Mouse (Mus musculus) stomach, postnatal 0 days (tissue): Measurements from ENCODE around the gene Ddi2. TPM values are rescaled to one million over a fixed set of nuclear protein-coding genes. Genes with fewer than 3 reads are reported as not detected.

Experiments
- ATAC-seq: fragments of 200-750 bp; cut with Nextera tagmentation; 2 replicates; pipeline ENCODE4 v1.8.0; 2017; ENCODE audit not compliant: low FRiP score, low TSS enrichment
- DNase-seq: peaks from one replicate; pipeline ENCODE4 v3.0.0-alpha.2; 2016; ENCODE audit warnings: low spot score
- H3K27ac ChIP-seq: fragments of 300-500 bp; sonication (generic); replicated peaks from 2 replicates; pipeline ENCODE4 v1.5.1; 2014; ENCODE audit warnings: mild to moderate bottlenecking, control low read depth
- H3K27me3 ChIP-seq: fragments of 300-500 bp; sonication (generic); 2 replicates; pipeline ENCODE4 v1.6.1; 2014; ENCODE audit warnings: low read length; ENCODE audit not compliant: control insufficient read depth, insufficient read depth
- H3K36me3 ChIP-seq: fragments of 300-500 bp; sonication (generic); 2 replicates; pipeline ENCODE4 v1.6.1; 2014; ENCODE audit warnings: low read length, mixed read lengths; ENCODE audit not compliant: control insufficient read depth, insufficient read depth
- H3K4me1 ChIP-seq: fragments of 300-500 bp; sonication (generic); replicated peaks from 2 replicates; pipeline ENCODE4 v1.6.1; 2014; ENCODE audit warnings: antibody characterized with exemption; ENCODE audit not compliant: control insufficient read depth, insufficient read depth
- H3K4me2 ChIP-seq: fragments of 300-500 bp; sonication (generic); replicated peaks from 2 replicates; pipeline ENCODE4 v1.6.1; 2014; ENCODE audit warnings: low read depth, mild to moderate bottlenecking, control low read depth, moderate library complexity
- H3K4me3 ChIP-seq: fragments of 300-500 bp; sonication (generic); 2 replicates; pipeline ENCODE4 v1.5.1; 2014; ENCODE audit warnings: low read depth, low read length, control low read depth
- H3K9ac ChIP-seq: fragments of 300-500 bp; sonication (generic); 2 replicates; pipeline ENCODE4 v1.6.1; 2014; ENCODE audit warnings: mild to moderate bottlenecking, low read length, control low read depth, mixed read lengths
- H3K9me3 ChIP-seq: fragments of 300-500 bp; sonication (generic); 2 replicates; pipeline ENCODE4 v1.6.1; 2016; ENCODE audit warnings: low read length; ENCODE audit not compliant: control insufficient read depth
- CTCF ChIP-seq: IDR thresholded peaks from 2 replicates; pipeline ENCODE4 v1.5.1; 2016; ENCODE audit warnings: antibody characterized with exemption, low read depth, mild to moderate bottlenecking, moderate library complexity
- EP300 ChIP-seq: optimal IDR thresholded peaks from 2 replicates; pipeline ENCODE3; 2016; ENCODE audit warnings: antibody characterized with exemption
- WGBS: fragments of 180-500 bp; shearing (Covaris S2); extraction: QIAGEN DNeasy Blood & Tissue Kit; methylation state at CpG from one replicate; pipeline ENCODE4 v1.1.7; 2014; 5-methylcytosine and 5-hydroxymethylcytosine counted together
- polyA plus RNA-seq: library from polyadenylated mRNA; unstranded; fragments of >200 nt; fragmentation: Nextera tagmentation; extraction: Ambion mirVana; gene quantifications from 2 replicates; pipeline ENCODE4 v1.2.1, GENCODE M21; 2015

Ddi2 gene
- polyA plus RNA-seq, 1 experiment from 2014 or later = 14.4 TPM

DNA sequence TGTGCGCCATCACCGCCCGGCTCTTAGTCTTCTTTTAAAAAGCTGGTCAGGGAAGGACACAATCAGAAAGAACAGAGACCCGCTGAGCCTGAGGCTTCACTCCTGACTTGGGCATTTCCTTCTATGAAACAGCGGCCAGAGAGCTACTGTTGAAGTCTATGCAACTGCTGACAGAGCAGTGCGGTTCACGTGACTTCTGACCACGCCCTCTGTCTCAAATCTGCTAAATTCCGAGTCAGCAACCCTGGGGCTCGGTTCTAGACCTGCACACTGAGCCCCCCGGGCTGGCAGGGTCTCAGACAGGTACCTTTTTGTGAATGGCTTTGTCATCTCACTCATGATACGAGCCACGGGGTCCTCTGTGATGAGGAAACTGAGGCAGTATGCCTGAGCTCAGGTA lies 50.9 kb downstream of the Ddi2 start:
- no peaks in the 10 kb centered on the region; the same call in 1 of the 2 replicates for H3K36me3 ChIP-seq
- H3K4me3 ChIP-seq = no peak overlapping the region
- no peak overlapping the region for H3K4me2 ChIP-seq
- TF ChIP-seq EP300 (no peak), CTCF (no peak)
- H3K9ac ChIP-seq = no peak overlapping the region
- no peak for DNase-seq
- no peaks in the 10 kb centered on the region for H3K27me3 ChIP-seq
- no peaks in the 10 kb centered on the region for H3K9me3 ChIP-seq
- WGBS = 73% methylated on average over 13 of the region's 13 CpGs
- 0 out of 2 replicates have a peak, but pooled peaks have one; percentile 36 for ATAC-seq
- no peak overlapping the region for H3K27ac ChIP-seq
- no peaks in the 10 kb centered on the region for H3K4me1 ChIP-seq

DNA sequence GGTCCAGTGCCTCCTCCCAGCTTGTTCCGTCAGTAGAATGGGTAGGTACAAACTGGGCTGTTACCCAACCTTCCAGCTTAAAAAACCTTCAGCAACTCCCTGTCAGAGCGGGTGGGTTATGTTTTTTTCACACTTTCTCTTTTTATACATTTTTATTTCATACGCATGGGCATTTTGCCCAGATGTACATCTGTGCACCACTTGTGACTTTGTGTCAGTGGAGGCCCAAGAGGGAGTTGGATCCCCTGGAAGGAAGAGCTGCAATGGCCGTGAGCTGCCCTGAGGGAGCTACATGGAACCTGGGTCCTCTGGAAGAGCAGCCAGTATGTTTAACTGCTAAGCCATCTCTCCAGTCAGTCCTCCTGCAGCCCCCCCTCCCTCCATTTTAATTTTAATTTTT lies 51.8 kb downstream of the Ddi2 start:
- H3K4me1 ChIP-seq = no peaks in the 10 kb centered on the region
- H3K9ac ChIP-seq = no peak overlapping the region
- no peak overlapping the region for H3K27ac ChIP-seq
- H3K4me3 ChIP-seq = no peak overlapping the region
- no peaks in the 10 kb centered on the region for H3K27me3 ChIP-seq
- H3K4me2 ChIP-seq = no peak overlapping the region
- WGBS = 55% methylated on average over 4 of the region's 4 CpGs
- H3K36me3 ChIP-seq = no peaks in the 10 kb centered on the region
- no peaks in the 10 kb centered on the region for H3K9me3 ChIP-seq
- ATAC-seq (no peak), DNase-seq (no peak)
- no peak for TF ChIP-seq CTCF
- TF ChIP-seq EP300 = no peak

DNA sequence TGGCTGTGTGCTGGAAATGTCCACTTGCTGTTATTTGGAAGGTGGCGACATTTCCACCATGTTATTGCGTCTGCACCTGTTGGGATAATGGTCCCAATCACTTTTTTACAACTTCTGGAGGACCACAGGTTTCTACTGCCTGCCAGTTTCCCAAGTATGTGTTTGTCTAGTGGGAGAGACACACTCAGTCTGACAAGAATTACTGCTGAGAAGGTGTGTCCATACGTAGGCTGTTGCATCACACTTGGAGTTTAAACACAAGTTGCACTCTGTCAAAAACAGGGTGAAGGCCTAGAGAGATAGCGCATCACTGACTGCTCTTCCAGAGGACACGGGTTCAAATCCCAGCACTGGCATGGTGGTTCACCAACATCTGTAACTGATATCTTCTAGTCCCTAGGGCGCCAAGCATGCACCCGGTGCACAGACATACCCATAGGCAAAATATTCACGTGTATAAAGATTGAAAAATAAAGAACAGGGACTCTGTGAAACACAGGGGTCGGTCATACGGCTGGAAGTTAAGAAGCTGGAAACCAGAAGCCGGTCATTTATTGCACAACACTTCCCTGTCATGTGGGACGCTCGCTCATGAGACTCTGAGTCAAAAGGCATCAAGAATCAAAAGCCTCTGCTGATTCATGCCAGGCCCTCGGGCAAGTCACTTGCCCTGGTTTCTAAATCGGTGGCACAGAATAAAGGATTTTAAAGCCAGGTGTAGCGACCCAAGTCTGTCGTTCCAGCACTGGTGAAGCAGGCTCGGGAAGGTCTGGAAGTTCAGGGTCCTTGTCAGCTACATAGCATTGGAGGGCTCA lies 53.1 kb downstream of the Ddi2 start:
- Histone ChIP-seq H3K27ac (0 out of 2 replicates have a peak overlapping the region, but pooled peaks have one; percentile 4), H3K4me1 (no peaks in the 10 kb centered on the region), H3K9ac (no peak overlapping the region), H3K27me3 (no peaks in the 10 kb centered on the region), H3K4me2 (no peak overlapping the region), H3K4me3 (no peak overlapping the region), H3K36me3 (no peaks in the 10 kb centered on the region), H3K9me3 (no peaks in the 10 kb centered on the region)
- TF ChIP-seq EP300 (peak; percentile 21), CTCF (no peak)
- WGBS = 68% methylated on average over 18 of the region's 18 CpGs
- ATAC-seq (peak; percentile 50), DNase-seq (no peak)

DNA sequence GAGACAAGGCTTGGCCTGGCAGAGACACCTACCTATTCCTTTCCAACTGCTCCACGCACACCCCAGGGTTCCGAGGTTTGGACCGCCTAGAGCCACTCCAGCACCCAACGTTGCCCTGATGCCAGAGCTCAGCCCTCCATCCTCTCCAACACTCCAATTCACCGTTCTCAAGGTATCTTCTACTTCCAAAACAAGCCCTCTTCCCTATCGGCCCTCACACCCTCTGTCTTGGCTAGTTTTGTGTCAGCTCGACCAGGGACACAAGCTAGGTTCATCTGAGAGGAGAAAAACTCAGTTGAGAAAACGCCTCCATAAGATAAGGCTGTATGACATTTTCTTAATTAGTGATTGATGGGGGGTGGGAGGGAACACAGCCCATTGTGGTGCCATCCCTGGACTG lies 58.4 kb downstream of the Ddi2 start, which contains the start of gene Plekhm2:
Gene Plekhm2, minus strand, starts transcription at position 101 of the 400 bp plus-strand sequence.
- H3K4me3 ChIP-seq = peak within 1 kb of the TSS; percentile 81
- peak within 1 kb of the TSS; percentile 90 for H3K4me2 ChIP-seq
- H3K36me3 ChIP-seq = peaks cover 2% of the 10 kb centered on the region; the same call in 1 of the 2 replicates
- TF ChIP-seq CTCF (no peak), EP300 (no peak)
- WGBS = 64% methylated on average over 8 of the region's 8 CpGs
- no peaks in the 10 kb centered on the region for H3K9me3 ChIP-seq
- no peak for DNase-seq
- peaks cover 3% of the 10 kb centered on the region; the same call in 1 of the 2 replicates for H3K4me1 ChIP-seq
- ATAC-seq = no peak; the same call in 1 of the 2 replicates
- H3K27ac ChIP-seq = peak within 1 kb of the TSS; percentile 91
- no peaks in the 10 kb centered on the region for H3K27me3 ChIP-seq
- peak within 1 kb of the TSS; percentile 96 for H3K9ac ChIP-seq

DNA sequence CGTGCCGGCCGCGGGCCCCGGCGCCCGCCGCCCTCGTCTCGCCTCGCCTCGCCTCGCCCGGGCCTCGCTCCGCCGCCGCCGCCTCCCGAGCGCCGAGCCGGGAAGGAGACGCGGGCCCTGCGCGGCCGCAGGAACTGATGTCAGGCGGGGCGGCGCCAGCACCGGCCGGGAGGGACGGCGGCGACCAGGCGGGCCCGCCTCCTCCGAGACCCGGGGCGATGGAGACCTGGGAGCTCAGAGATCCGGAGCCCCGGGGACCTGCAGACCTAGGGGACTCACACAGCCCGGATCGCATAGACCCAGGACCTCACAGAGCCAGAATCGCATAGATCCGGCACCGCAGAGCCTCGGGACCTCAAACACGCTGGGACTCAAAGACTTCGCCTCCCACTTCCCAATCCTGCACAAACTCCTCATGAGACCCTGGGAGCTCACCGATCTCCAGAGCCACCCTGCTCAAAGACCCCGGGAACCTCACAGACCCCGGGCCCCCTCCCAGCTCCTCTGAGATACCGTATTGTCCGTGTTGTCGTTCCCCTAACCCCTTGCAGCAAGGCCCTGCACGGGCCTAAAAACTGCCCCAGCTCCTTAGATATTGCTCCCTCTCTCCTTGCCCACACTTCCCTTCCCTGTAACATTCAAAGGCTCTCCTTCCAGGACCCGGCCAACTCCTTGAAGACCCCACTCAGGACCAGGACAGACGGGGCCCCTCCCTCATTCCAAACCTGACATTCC lies 59.0 kb downstream of the Ddi2 start:
- no peaks in the 10 kb centered on the region for H3K9me3 ChIP-seq
- peaks cover 3% of the 10 kb centered on the region; the same call in 1 of the 2 replicates for H3K4me1 ChIP-seq
- H3K4me2 ChIP-seq = peak overlapping the region; percentile 90
- H3K27me3 ChIP-seq = no peaks in the 10 kb centered on the region
- no peak for TF ChIP-seq EP300
- TF ChIP-seq CTCF = no peak
- H3K9ac ChIP-seq = peak overlapping the region; percentile 96
- H3K27ac ChIP-seq = peak overlapping the region; percentile 91
- DNase-seq (peak; percentile 79), ATAC-seq (peak; percentile 85)
- peaks cover 2% of the 10 kb centered on the region; the same call in 1 of the 2 replicates for H3K36me3 ChIP-seq
- WGBS = 1% methylated on average over 36 of the region's 60 CpGs
- peak overlapping the region; percentile 81 for H3K4me3 ChIP-seq
